Mouse (Mus musculus) MEL (cell line): Measurements from ENCODE around the gene Psme3. TPM values are rescaled to one million over a fixed set of nuclear protein-coding genes. Genes with fewer than 3 reads are reported as not detected.

Source experiments
- DNase-seq: peaks from one replicate; pipeline ENCODE4 v3.0.0; 2011; ENCODE audit warnings: low read depth, low spot score
- H3K27ac ChIP-seq: 2 replicates; pipeline ENCODE4 v1.5.1; 2012; ENCODE audit warnings: low read depth, mild to moderate bottlenecking, control low read depth, low read length, moderate library complexity; ENCODE audit not compliant: control insufficient read depth
- H3K27me3 ChIP-seq, 2 experiments: fragments of 150-350 bp in 1 of 2; sonication (generic) in 1 of 2; 2 replicates each; pipeline ENCODE4 v1.6.1; 2012; ENCODE audit warnings: low read length in 2 of 2, mild to moderate bottlenecking in 2 of 2, improper control_type of control experiment in 1 of 2, moderate library complexity in 1 of 2; ENCODE audit not compliant: insufficient read depth in 2 of 2, control insufficient read depth in 1 of 2
- H3K36me3 ChIP-seq, 2 experiments: 2 replicates each; pipeline ENCODE4 v1.6.1; 2012 to 2014; ENCODE audit warnings: low read length in 2 of 2, improper control_type of control experiment in 1 of 2, inconsistent platforms in 1 of 2, mild to moderate bottlenecking in 1 of 2; ENCODE audit not compliant: insufficient read depth in 2 of 2, control insufficient read depth in 1 of 2
- H3K4me1 ChIP-seq, 2 experiments: fragments of 150-350 bp in 1 of 2; sonication (generic) in 1 of 2; 2 replicates each; pipeline ENCODE4 v1.6.1; 2012; ENCODE audit warnings: low read length in 2 of 2, improper control_type of control experiment in 1 of 2, mild to moderate bottlenecking in 1 of 2; ENCODE audit not compliant: insufficient read depth in 2 of 2, control insufficient read depth in 1 of 2
- H3K4me3 ChIP-seq, 2 experiments: fragments of 150-350 bp in 1 of 2; sonication (generic) in 1 of 2; 2 replicates each; pipeline ENCODE4 v1.5.1; 2012; ENCODE audit warnings: low read depth in 2 of 2, low read length in 2 of 2, mild to moderate bottlenecking in 2 of 2, moderate library complexity in 2 of 2, control low read depth in 1 of 2, improper control_type of control experiment in 1 of 2; ENCODE audit not compliant: control insufficient read depth in 1 of 2, insufficient read depth in 1 of 2
- H3K79me2 ChIP-seq: 2 replicates; pipeline ENCODE4 v1.6.1; 2012; ENCODE audit warnings: mild to moderate bottlenecking, low read length, moderate library complexity; ENCODE audit not compliant: control insufficient read depth, poor library complexity, insufficient read depth
- H3K9ac ChIP-seq: 2 replicates; pipeline ENCODE4 v1.6.1; 2012; ENCODE audit warnings: low read depth, mild to moderate bottlenecking, control low read depth, low read length, moderate library complexity; ENCODE audit not compliant: control insufficient read depth, poor library complexity, severe bottlenecking
- H3K9me3 ChIP-seq: fragments of 150-350 bp; sonication (generic); replicated peaks from 2 replicates; pipeline ENCODE4 v1.6.1; 2012; ENCODE audit warnings: mild to moderate bottlenecking, low read length, improper control_type of control experiment, moderate library complexity; ENCODE audit not compliant: insufficient read depth
- BHLHE40 ChIP-seq: IDR thresholded peaks from 2 replicates; pipeline ENCODE4 v1.6.1; 2012; ENCODE audit warnings: low read depth, mild to moderate bottlenecking, inconsistent platforms, low read length, improper control_type of control experiment, borderline replicate concordance
- CHD1 ChIP-seq: IDR thresholded peaks from 2 replicates; pipeline ENCODE4 v1.6.1; 2012; ENCODE audit warnings: low read depth, mild to moderate bottlenecking, inconsistent platforms, low read length, improper control_type of control experiment
- CHD2 ChIP-seq: IDR thresholded peaks from 2 replicates; pipeline ENCODE4 v1.6.1; 2011; ENCODE audit warnings: low read length, improper control_type of control experiment
- CTCF ChIP-seq, 3 experiments: IDR thresholded peaks in 2 of 3; conservative IDR thresholded peaks in 1 of 3; 2 replicates each; pipeline ENCODE4 v1.5.1; 2011 to 2012; ENCODE audit warnings: low read length in 3 of 3, low read depth in 2 of 3, mild to moderate bottlenecking in 2 of 3, improper control_type of control experiment in 1 of 3, inconsistent platforms in 1 of 3, mixed read lengths in 1 of 3, moderate library complexity in 1 of 3; ENCODE audit not compliant: control insufficient read depth in 1 of 3, insufficient read depth in 1 of 3, poor library complexity in 1 of 3, severe bottlenecking in 1 of 3
- E2F4 ChIP-seq: IDR thresholded peaks from 2 replicates; pipeline ENCODE4 v1.6.1; 2011; ENCODE audit warnings: low read depth, low read length, improper control_type of control experiment, borderline replicate concordance
- ELF1 ChIP-seq: IDR thresholded peaks from 2 replicates; pipeline ENCODE4 v1.6.1; 2014; ENCODE audit warnings: low read depth, mild to moderate bottlenecking, inconsistent platforms, low read length, improper control_type of control experiment, moderate library complexity
- EP300 ChIP-seq, 2 experiments: IDR thresholded peaks; 2 replicates each; pipeline ENCODE4 v1.6.1; 2011; ENCODE audit warnings: improper control_type of control experiment in 2 of 2, low read length in 2 of 2, low read depth in 1 of 2, mild to moderate bottlenecking in 1 of 2
- ETS1 ChIP-seq: IDR thresholded peaks from 2 replicates; pipeline ENCODE4 v1.6.1; 2012; ENCODE audit warnings: low read depth, mild to moderate bottlenecking, inconsistent platforms, low read length, improper control_type of control experiment, moderate library complexity
- GABPA ChIP-seq: IDR thresholded peaks from 2 replicates; pipeline ENCODE4 v1.6.1; 2012; ENCODE audit warnings: low read depth, mild to moderate bottlenecking, inconsistent platforms, low read length, improper control_type of control experiment, moderate library complexity
- GATA1 ChIP-seq: IDR thresholded peaks from 2 replicates; pipeline ENCODE4 v1.6.1; 2011; ENCODE audit warnings: low read depth, low read length, improper control_type of control experiment
- HCFC1 ChIP-seq: IDR thresholded peaks from 2 replicates; pipeline ENCODE4 v1.6.1; 2012; ENCODE audit warnings: low read depth, mild to moderate bottlenecking, inconsistent platforms, low read length, improper control_type of control experiment, moderate library complexity
- JUND ChIP-seq: IDR thresholded peaks from 2 replicates; pipeline ENCODE4 v1.6.1; 2011; ENCODE audit warnings: low read depth, mild to moderate bottlenecking, improper control_type of control experiment, low read length
- KAT2A ChIP-seq: conservative IDR thresholded peaks from 2 replicates; pipeline ENCODE4 v1.6.1; 2012; ENCODE audit warnings: low read depth, low read length, improper control_type of control experiment, inconsistent platforms
- MAX ChIP-seq: IDR thresholded peaks from 2 replicates; pipeline ENCODE4 v1.6.1; 2011; ENCODE audit warnings: low read length, improper control_type of control experiment
- MAZ ChIP-seq: IDR thresholded peaks from 2 replicates; pipeline ENCODE4 v1.6.1; 2012; ENCODE audit warnings: low read depth, mild to moderate bottlenecking, inconsistent platforms, low read length, improper control_type of control experiment
- MXI1 ChIP-seq: IDR thresholded peaks from 2 replicates; pipeline ENCODE4 v1.6.1; 2011; ENCODE audit warnings: mild to moderate bottlenecking, low read depth, low read length, improper control_type of control experiment
- MYB ChIP-seq: IDR thresholded peaks from 2 replicates; pipeline ENCODE4 v1.6.1; 2011; ENCODE audit warnings: mild to moderate bottlenecking, low read depth, low read length, improper control_type of control experiment
- MYC ChIP-seq: IDR thresholded peaks from 2 replicates; pipeline ENCODE4 v1.6.1; 2011; ENCODE audit warnings: low read depth, mild to moderate bottlenecking, low read length, improper control_type of control experiment, moderate library complexity
- NELFE ChIP-seq: IDR thresholded peaks from 2 replicates; pipeline ENCODE4 v1.6.1; 2011; ENCODE audit warnings: low read depth, low read length, improper control_type of control experiment
- NRF1 ChIP-seq: IDR thresholded peaks from 2 replicates; pipeline ENCODE4 v1.6.1; 2014; ENCODE audit warnings: low read depth, mild to moderate bottlenecking, inconsistent platforms, low read length, improper control_type of control experiment, moderate library complexity; ENCODE audit not compliant: poor library complexity, insufficient read depth, severe bottlenecking
- POLR2A ChIP-seq, 2 experiments: IDR thresholded peaks; 2 replicates each; pipeline ENCODE4 v1.6.1; 2011 to 2012; ENCODE audit warnings: low read length in 2 of 2, mild to moderate bottlenecking in 2 of 2, control low read depth in 1 of 2, improper control_type of control experiment in 1 of 2, low read depth in 1 of 2, moderate library complexity in 1 of 2; ENCODE audit not compliant: control insufficient read depth in 1 of 2, insufficient read depth in 1 of 2, poor library complexity in 1 of 2
- POLR2AphosphoS2 ChIP-seq: IDR thresholded peaks from 2 replicates; pipeline ENCODE4 v1.6.1; 2011; ENCODE audit warnings: low read length, improper control_type of control experiment
- POLR2AphosphoS5 ChIP-seq: IDR thresholded peaks from 2 replicates; pipeline ENCODE4 v1.6.1; 2012; ENCODE audit warnings: low read depth, borderline replicate concordance, mild to moderate bottlenecking, inconsistent platforms, low read length, moderate library complexity, mixed read lengths
- RAD21 ChIP-seq: IDR thresholded peaks from 2 replicates; pipeline ENCODE4 v1.6.1; 2011; ENCODE audit warnings: mild to moderate bottlenecking, low read depth, low read length, improper control_type of control experiment
- RCOR1 ChIP-seq: IDR thresholded peaks from 2 replicates; pipeline ENCODE4 v1.6.1; 2012; ENCODE audit warnings: low read depth, mild to moderate bottlenecking, inconsistent platforms, low read length, improper control_type of control experiment
- SIN3A ChIP-seq: IDR thresholded peaks from 2 replicates; pipeline ENCODE4 v1.6.1; 2012; ENCODE audit warnings: low read length, improper control_type of control experiment, inconsistent platforms
- SMC3 ChIP-seq: IDR thresholded peaks from 2 replicates; pipeline ENCODE4 v1.6.1; 2011; ENCODE audit warnings: low read depth, low read length, improper control_type of control experiment
- TAL1 ChIP-seq: IDR thresholded peaks from 2 replicates; pipeline ENCODE4 v1.6.1; 2012; ENCODE audit warnings: mild to moderate bottlenecking, inconsistent platforms, low read length, moderate library complexity, mixed read lengths
- TBP ChIP-seq: IDR thresholded peaks from 2 replicates; pipeline ENCODE4 v1.8.0; 2011; ENCODE audit warnings: low read depth, low read length, improper control_type of control experiment
- TCF12 ChIP-seq: IDR thresholded peaks from 2 replicates; pipeline ENCODE4 v1.6.1; 2014; ENCODE audit warnings: low read depth, mild to moderate bottlenecking, inconsistent platforms, low read length, improper control_type of control experiment, moderate library complexity
- UBTF ChIP-seq: IDR thresholded peaks from 2 replicates; pipeline ENCODE4 v1.6.1; 2012; ENCODE audit warnings: low read depth, mild to moderate bottlenecking, inconsistent platforms, low read length, improper control_type of control experiment, moderate library complexity, borderline replicate concordance; ENCODE audit not compliant: insufficient read depth
- USF1 ChIP-seq: IDR thresholded peaks from 2 replicates; pipeline ENCODE4 v1.6.1; 2014; ENCODE audit warnings: low read depth, mild to moderate bottlenecking, inconsistent platforms, low read length, improper control_type of control experiment, moderate library complexity
- ZC3H11A ChIP-seq: IDR thresholded peaks from 2 replicates; pipeline ENCODE4 v1.6.1; 2012; ENCODE audit warnings: low read depth, mild to moderate bottlenecking, inconsistent platforms, low read length, improper control_type of control experiment
- ZMIZ1 ChIP-seq: IDR thresholded peaks from 2 replicates; pipeline ENCODE4 v1.6.1; 2012; ENCODE audit warnings: low read depth, mild to moderate bottlenecking, inconsistent platforms, low read length, improper control_type of control experiment, moderate library complexity
- ZNF384 ChIP-seq: IDR thresholded peaks from 2 replicates; pipeline ENCODE4 v1.6.1; 2012; ENCODE audit warnings: low read depth, mild to moderate bottlenecking, inconsistent platforms, low read length, improper control_type of control experiment
- polyA plus RNA-seq, 2 experiments: library from polyadenylated mRNA; stranded (reverse) in 1 of 2; unstranded in 1 of 2; fragments of >175 nt in 1 of 2; fragments of >200 nt in 1 of 2; gene quantifications; 2 replicates each; pipeline versions ENCODE4 v1.2.1 to v1.2.4; 2012; ENCODE audit warnings: low replicate concordance in 2 of 2, low read depth in 1 of 2; ENCODE audit not compliant: insufficient read length in 2 of 2, insufficient read depth in 1 of 2, missing spikeins in 1 of 2
- total RNA-seq: library from RNA; depleted of rRNA; stranded (reverse); fragments of 300-350 nt; gene quantifications from 2 replicates; pipeline ENCODE4 v1.2.3, GENCODE M21; 2012

Psme3 gene
- total and polyA plus RNA-seq, 3 experiments = 139 to 446 (median 369) TPM

DNA sequence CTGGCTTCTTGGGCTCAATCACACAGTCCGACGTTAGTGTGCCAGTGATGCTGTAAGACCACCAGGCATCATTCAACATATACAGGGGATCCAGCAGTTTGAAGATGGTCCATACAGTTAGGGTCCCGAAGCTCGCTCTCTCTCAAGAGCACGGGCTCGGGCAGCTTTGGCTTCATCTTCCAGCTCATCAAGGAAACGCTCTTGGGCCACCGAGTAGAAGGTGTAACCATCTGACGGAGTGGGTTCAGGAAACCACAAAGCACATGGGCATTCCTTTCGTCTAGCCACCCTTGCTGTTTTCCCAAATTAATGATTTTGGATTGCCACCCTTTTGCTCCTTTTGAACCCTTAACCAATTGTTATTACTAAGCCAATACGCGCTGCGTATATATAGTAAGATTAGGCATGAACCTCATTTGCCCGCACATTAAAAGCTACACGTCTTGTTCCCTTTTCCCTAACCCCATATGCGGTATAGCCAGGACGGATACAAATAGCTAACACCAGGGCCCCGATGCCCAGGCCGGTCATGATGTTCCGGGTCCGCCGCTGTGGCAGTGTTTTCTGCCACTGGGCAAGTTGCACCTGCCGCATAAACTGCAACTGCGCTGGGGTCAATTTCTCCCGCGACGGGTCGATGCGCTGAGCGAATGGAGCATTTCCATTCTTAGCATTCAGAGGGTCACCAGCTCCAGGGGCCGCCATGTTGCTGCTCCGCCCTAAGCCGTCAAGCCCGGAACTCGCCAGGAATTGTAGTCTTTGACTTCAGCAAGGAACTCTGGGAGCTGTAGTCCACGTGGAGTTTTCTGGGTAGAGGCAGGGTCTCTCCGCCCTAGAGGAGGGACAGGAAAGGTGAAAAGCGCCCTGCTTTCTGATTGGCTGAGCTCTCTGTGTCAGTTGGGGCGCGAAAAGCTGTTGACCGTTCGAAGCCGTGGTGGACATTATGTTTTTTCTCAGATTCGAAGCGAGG lies 37.5 kb upstream of the Psme3 start, which contains the start of the genes Cntd1 and Coa3:
TSS of gene Cntd1 (plus strand) at position 790 of the 970 bp plus-strand sequence.
TSS of gene Coa3 (minus strand) at position 892 of the 970 bp plus-strand sequence.
- no peaks in the 10 kb centered on the region for H3K9me3 ChIP-seq

DNA sequence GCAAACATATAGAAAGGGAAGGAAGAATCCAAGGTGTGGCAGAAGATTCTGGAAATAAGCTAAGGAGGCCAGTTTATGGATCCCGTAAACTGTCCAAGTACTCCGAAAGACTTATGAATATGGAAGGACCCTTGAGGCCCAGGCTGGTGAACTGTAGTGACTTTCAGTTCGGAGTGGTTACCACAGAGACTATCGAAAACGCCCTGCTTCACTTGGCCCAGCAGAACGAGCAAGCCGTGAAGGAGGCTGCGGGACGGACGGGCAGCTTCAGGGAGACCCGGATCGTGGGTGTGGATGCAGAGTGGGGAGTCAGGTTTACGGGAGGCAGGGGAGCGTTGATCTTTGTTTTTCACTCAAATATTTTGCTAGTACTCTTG lies 36.8 kb upstream of the Psme3 start:
- Histone ChIP-seq H3K9me3 (no peaks in the 10 kb centered on the region), H3K9ac (peak overlapping the region; percentile 0; the same call in 1 of the 2 replicates), H3K4me1 (peaks cover 0 to 18% of the 10 kb centered on the region in 2 experiments; a peak in 3 of 4 replicates), H3K4me3 (0 out of 4 replicates have a peak overlapping the region, but pooled peaks of 1 of the 2 experiments have one; percentile 1), H3K36me3 (peaks cover 0 to 13% of the 10 kb centered on the region in 2 experiments; a peak in 2 of 4 replicates), H3K27ac (no peak overlapping the region), H3K27me3 (no peaks in the 10 kb centered on the region), H3K79me2 (peaks cover 15% of the 10 kb centered on the region)
- DNase-seq = no peak
- no peak for TF ChIP-seq GABPA
- no peak for TF ChIP-seq TAL1
- TF ChIP-seq KAT2A = no peak
- TF ChIP-seq RAD21 = no peak
- no peak for TF ChIP-seq CTCF (IDR thresholded peaks at IDR 0.05 in 2 of 3, conservative IDR thresholded peaks at IDR 0.05 in 1 of 3; ENCODE audit: control insufficient read depth in 1 of 3, insufficient read depth in 1 of 3, low read depth in 2 of 3, low read length in 3 of 3, poor library complexity in 1 of 3, severe bottlenecking in 1 of 3)
- no peak for TF ChIP-seq MXI1
- no peak for TF ChIP-seq MYB
- TF ChIP-seq TBP = no peak
- TF ChIP-seq CHD2 = no peak; the same call in 1 of the 2 replicates
- no peak for TF ChIP-seq ZC3H11A
- TF ChIP-seq POLR2A (IDR thresholded peaks at IDR 0.05; ENCODE audit: control insufficient read depth in 1 of 2, insufficient read depth in 1 of 2, low read depth in 1 of 2, low read length in 2 of 2, poor library complexity in 1 of 2) = no peak
- no peak for TF ChIP-seq RCOR1
- no peak for TF ChIP-seq BHLHE40
- TF ChIP-seq NELFE = no peak
- TF ChIP-seq MAZ = no peak
- no peak for TF ChIP-seq USF1
- no peak for TF ChIP-seq SMC3
- no peak for TF ChIP-seq ZNF384
- TF ChIP-seq SIN3A = no peak

More for the DNA sequence above, 37.5 kb upstream of the Psme3 start, which contains the start of the genes Cntd1 and Coa3:
- Histone ChIP-seq H3K27ac (peak within 1 kb of the TSS; percentile 69), H3K79me2 (peaks cover 15% of the 10 kb centered on the region), H3K27me3 (no peaks in the 10 kb centered on the region), H3K4me3 (peak within 1 kb of the TSS; percentile 76 to 80), H3K36me3 (peaks cover 0 to 13% of the 10 kb centered on the region in 2 experiments; a peak in 2 of 4 replicates), H3K4me1 (peaks cover 0 to 18% of the 10 kb centered on the region in 2 experiments; a peak in 3 of 4 replicates), H3K9ac (peak within 1 kb of the TSS; percentile 79)
- peak; percentile 98 for DNase-seq
- TF ChIP-seq SMC3 (no peak), CHD1 (peak; percentile 87; the same call in 1 of the 2 replicates), MXI1 (peak; percentile 68; the same call in 1 of the 2 replicates), MYB (peak; percentile 81), POLR2A (IDR thresholded peaks at IDR 0.05; ENCODE audit: control insufficient read depth in 1 of 2, insufficient read depth in 1 of 2, low read depth in 1 of 2, low read length in 2 of 2, poor library complexity in 1 of 2) (peak; percentile 88 to 96), POLR2AphosphoS2 (peak; percentile 85), USF1 (peak; percentile 72), HCFC1 (peak; percentile 99), NELFE (peak; percentile 74), TAL1 (no peak), NRF1 (peak; percentile 20; the same call in 1 of the 2 replicates), JUND (no peak), UBTF (0 out of 2 replicates have a peak, but pooled peaks have one; percentile 58), GATA1 (no peak), ZMIZ1 (no peak; the same call in 1 of the 2 replicates), MAX (peak; percentile 98), MYC (peak; percentile 75), POLR2AphosphoS5 (no peak), E2F4 (peak; percentile 74; the same call in 1 of the 2 replicates), ELF1 (peak; percentile 96), EP300 (IDR thresholded peaks at IDR 0.05; ENCODE audit: low read depth in 1 of 2, low read length in 2 of 2) (no peak), TBP (peak; percentile 88), KAT2A (peak; percentile 87), SIN3A (peak; percentile 88; the same call in 1 of the 2 replicates), MAZ (0 out of 2 replicates have a peak, but pooled peaks have one; percentile 19), ETS1 (peak; percentile 39; the same call in 1 of the 2 replicates), TCF12 (peak; percentile 67)
